Mouse (Mus musculus): Measurements from ENCODE around the gene Tssk3. TPM values are rescaled to one million over a fixed set of nuclear protein-coding genes. Genes with fewer than 3 reads are reported as not detected.

Tssk3 gene
- total RNA-seq, 2 experiments from 2014 or later = not detected

DNA sequence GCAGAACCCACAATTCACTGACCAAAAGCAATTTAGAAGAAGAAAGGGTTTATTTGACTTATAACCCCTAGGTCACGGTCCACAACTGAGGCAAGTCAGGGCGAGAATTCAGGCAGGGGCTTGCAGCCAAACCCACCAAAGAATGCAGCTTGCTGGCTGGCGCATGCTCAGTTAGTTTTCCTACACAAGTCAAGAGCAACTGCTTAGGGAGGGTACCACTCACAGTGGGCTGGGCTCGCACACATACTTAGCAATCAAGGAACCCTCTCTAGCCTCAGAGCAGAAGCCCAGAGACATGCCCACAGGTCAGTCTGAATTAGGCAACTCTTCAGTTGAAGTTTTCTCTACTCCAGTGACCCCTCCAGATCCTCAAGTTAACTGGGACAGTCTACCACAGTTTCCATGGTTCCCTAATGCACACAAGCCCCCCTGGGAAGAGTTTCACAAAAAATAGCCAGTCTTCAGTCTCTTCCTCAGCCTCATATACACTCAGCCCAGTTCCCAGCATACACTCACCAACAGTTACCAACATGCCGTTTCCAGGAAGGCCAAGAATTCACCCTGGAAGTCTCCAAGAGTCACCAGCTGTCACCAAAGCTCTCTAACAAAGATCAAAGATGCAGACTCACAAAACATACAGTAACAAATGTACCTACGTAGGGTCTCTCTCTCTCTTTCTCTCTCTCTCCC is 20.0 kb upstream of the Tssk3 start:
- H3K27ac ChIP-seq = peak overlapping the region; percentile 11; the same call in 1 of the 2 replicates
- intact Hi-C loops (cut with DNase I) = no loop called here
- no peak for DNase-seq (ENCODE audit: extremely low spot score in 1 of 2, low spot score in 2 of 2)
- no peak for TF ChIP-seq CTCF (IDR thresholded peaks at IDR 0.05)
- H3K4me3 ChIP-seq = no peak overlapping the region

DNA sequence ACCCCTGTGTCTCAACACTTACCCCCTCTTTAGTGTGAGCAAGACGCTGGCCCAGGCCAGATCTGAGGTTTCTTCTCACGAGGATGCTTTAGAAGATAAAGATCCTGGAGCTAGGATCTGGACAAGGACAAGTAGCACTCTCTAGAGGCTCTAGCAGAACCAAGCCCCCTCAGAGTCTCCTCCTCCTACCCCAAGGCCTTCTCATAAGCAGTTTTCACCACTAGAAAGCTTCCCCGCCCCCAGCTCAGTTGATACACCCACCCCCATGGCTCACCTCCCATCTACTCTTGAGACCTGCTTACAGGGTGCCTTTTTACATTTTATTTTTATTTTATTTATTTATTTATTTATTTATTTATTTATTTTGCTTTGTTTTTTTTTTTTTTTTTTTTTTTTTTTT is 18.8 kb upstream of the Tssk3 start:
- DNase-seq (ENCODE audit: extremely low spot score in 1 of 2, low spot score in 2 of 2) = no peak
- no peak for TF ChIP-seq CTCF (IDR thresholded peaks at IDR 0.05)
- intact Hi-C loops (cut with DNase I) = no loop called here
- Histone ChIP-seq H3K4me3 (no peak overlapping the region), H3K27ac (no peak overlapping the region)

GRCm38 (mm10) chr4:129508834-129509600 is 18.2 kb upstream of the Tssk3 start:
- H3K4me3 ChIP-seq = no peak overlapping the region
- H3K27ac ChIP-seq = no peak overlapping the region
- intact Hi-C loops (cut with DNase I) = no loop called here
- TF ChIP-seq CTCF (IDR thresholded peaks at IDR 0.05) = no peak
- DNase-seq (ENCODE audit: extremely low spot score in 1 of 2, low spot score in 2 of 2) = no peak

DNA sequence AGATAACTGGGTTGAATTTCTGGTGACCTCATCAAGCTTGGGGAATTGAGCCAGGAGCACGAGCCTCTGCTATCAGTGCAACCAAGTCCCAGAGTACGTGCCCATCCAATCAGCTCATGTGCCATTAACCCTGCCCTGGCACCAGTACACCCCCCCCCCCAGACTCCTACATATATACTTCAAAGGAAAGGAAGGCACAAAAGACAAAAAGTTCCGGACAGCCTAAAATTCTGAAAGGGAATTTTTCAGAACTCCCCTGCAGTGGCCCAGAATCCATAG is 17.4 kb upstream of the Tssk3 start:
- Histone ChIP-seq H3K27ac (no peak overlapping the region), H3K4me3 (no peak overlapping the region)
- DNase-seq (ENCODE audit: extremely low spot score in 1 of 2, low spot score in 2 of 2) = no peak
- TF ChIP-seq CTCF (IDR thresholded peaks at IDR 0.05) = no peak
- intact Hi-C loops (cut with DNase I) = no loop called here

GRCm38 (mm10) chr4:129507434-129508236 is 16.8 kb upstream of the Tssk3 start:
- DNase-seq (ENCODE audit: extremely low spot score in 1 of 2, low spot score in 2 of 2) = no peak
- intact Hi-C loops (cut with DNase I) = no loop called here

GRCm38 (mm10) chr4:129505511-129505910 is 14.7 kb upstream of the Tssk3 start:
- Histone ChIP-seq H3K4me3 (no peak overlapping the region), H3K27ac (no peak overlapping the region)
- no peak for DNase-seq (ENCODE audit: extremely low spot score in 1 of 2, low spot score in 2 of 2)
- TF ChIP-seq CTCF (IDR thresholded peaks at IDR 0.05) = no peak
- intact Hi-C loops (cut with DNase I) = no loop called here

More at GRCm38 (mm10) chr4:129507434-129508236, 16.8 kb upstream of the Tssk3 start:
- TF ChIP-seq CTCF (IDR thresholded peaks at IDR 0.05) = no peak
- Histone ChIP-seq H3K4me3 (no peak overlapping the region), H3K27ac (no peak overlapping the region)

DNA sequence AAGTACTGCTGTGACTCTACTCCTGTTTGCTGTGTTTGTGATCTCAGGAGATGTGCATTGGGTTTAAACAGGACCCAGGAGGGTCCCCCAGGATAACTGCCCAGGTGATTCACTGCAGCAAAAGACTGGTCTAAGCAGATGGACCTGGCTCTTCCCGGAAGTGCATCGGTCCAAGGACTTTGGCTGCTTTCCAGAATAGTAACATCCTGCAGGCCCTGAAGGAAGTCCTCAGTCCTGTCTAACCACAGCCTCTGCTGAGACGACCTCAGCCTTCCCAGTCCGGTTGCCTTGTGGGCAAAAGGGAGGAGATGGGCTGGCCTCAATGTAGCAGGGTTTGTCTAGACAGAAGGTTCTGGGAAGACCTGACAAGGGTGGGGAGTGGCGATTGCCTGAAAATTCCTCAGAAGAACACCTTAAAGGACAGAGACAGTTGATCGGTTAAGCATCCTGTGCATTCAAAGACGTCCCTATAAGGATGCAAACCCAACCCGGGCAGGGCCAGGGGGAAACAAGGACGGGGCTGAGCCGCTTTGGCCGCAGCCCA is 12.2 kb upstream of the Tssk3 start:
- H3K27ac ChIP-seq = no peak overlapping the region
- no peak overlapping the region for H3K4me3 ChIP-seq
- intact Hi-C loops (cut with DNase I) = no loop called here
- no peak for TF ChIP-seq CTCF (IDR thresholded peaks at IDR 0.05)
- no peak for DNase-seq (ENCODE audit: extremely low spot score in 1 of 2, low spot score in 2 of 2)

- no peak for TF ChIP-seq CTCF (IDR thresholded peaks at IDR 0.05)
- no peak for DNase-seq (ENCODE audit: extremely low spot score in 1 of 2, low spot score in 2 of 2)
- Histone ChIP-seq H3K4me3 (no peak overlapping the region), H3K27ac (no peak overlapping the region)
- intact Hi-C loops (cut with DNase I) = no loop called here
These were observed 11.6 kb upstream of the Tssk3 start for GRCm38 (mm10) chr4:129502327-129502888.

GRCm38 (mm10) chr4:129500607-129501566 is 10.1 kb upstream of the Tssk3 start:
- peak; percentile 55 to 67 for DNase-seq (ENCODE audit: extremely low spot score in 1 of 2, low spot score in 2 of 2)
- Histone ChIP-seq H3K27ac (peak overlapping the region; percentile 85), H3K4me3 (peak overlapping the region; percentile 81)
- intact Hi-C loops (cut with DNase I) = no loop called here
- TF ChIP-seq CTCF (IDR thresholded peaks at IDR 0.05) = no peak

DNA sequence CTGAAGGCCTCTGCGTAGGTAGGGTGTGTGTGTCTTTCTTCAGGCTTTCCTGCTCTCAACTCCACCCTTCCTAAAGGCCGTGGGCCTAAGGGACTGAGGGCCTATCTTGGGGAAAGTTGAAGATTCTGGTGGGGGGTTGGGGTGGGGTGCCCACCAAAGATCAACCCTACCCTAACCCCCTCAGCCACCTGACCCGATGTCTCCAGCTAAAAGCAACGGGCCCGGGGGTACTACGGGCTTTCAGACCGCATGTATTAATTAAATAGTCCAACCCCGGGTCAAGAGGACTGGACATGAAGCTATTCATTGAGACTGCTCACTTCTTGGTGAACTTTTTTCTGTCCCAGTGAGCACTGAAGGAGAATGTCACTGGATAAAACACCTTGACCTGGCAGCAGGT is 9.2 kb upstream of the Tssk3 start:
- TF ChIP-seq CTCF (IDR thresholded peaks at IDR 0.05) = no peak
- DNase-seq (ENCODE audit: extremely low spot score in 1 of 2, low spot score in 2 of 2) = no peak
- intact Hi-C loops (cut with DNase I) = no loop called here
- Histone ChIP-seq H3K4me3 (peak overlapping the region; percentile 81), H3K27ac (peak overlapping the region; percentile 85)

DNA sequence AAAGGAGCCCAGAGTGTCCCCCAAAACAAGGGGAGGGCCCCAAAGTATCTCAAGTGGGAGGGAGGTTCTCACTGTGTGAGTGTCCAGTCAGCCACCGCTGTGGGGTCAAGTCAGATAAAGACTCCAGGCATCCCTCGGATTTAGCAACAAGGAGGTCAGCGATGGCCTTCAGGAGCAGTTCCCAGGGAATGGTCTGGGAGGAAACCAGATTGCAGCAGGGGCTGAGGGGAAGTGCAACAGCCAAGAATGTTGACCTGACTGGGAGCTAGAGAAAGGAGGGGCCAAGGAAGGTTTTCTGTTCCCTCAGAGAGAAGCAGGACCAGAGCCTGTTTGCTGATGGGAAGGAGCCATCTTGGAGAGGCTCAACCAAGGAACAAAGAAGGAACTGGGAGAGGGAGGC is 8.1 kb upstream of the Tssk3 start:
- H3K27ac ChIP-seq = no peak overlapping the region
- no peak for DNase-seq (ENCODE audit: extremely low spot score in 1 of 2, low spot score in 2 of 2)
- TF ChIP-seq CTCF (IDR thresholded peaks at IDR 0.05) = no peak
- intact Hi-C loops (cut with DNase I) = no loop called here
- H3K4me3 ChIP-seq = no peak overlapping the region
